Mouse (Mus musculus): ENCODE measurements at regions not wholly inside any gene's neighbourhood (a gene's known extent, or its start where the extent isn't known, plus 50 kb on each side); places are given as distances from the start of the nearest gene placed in this dataset.

DNA sequence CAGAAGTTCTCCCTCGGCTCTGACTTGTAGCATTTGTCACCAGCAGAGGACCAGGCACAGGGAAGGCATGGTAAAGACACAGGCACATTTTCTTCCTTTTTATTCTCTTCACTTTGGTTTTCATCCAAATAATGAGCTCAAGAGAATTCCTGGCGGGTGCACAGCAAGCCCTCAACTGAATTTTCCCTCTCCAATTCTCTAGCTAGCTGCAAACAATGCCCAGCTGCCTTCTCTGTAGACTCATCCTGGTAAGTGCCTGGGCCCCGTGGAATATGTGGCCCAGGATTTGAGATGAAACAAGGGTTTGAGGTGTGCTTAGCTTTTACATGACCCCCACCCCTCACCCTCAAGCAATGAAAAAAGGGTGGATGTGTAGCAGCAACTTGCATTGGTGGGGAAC, 90.4 kb downstream of the Otol1 start:
- DNase-seq (ENCODE audit: low spot score in 2 of 2), result no peak

- DNase-seq (ENCODE audit: low spot score in 2 of 2), result no peak
Measured at GRCm38 (mm10) chr3:70102091-70102490, 94.7 kb downstream of the Otol1 start.

DNA sequence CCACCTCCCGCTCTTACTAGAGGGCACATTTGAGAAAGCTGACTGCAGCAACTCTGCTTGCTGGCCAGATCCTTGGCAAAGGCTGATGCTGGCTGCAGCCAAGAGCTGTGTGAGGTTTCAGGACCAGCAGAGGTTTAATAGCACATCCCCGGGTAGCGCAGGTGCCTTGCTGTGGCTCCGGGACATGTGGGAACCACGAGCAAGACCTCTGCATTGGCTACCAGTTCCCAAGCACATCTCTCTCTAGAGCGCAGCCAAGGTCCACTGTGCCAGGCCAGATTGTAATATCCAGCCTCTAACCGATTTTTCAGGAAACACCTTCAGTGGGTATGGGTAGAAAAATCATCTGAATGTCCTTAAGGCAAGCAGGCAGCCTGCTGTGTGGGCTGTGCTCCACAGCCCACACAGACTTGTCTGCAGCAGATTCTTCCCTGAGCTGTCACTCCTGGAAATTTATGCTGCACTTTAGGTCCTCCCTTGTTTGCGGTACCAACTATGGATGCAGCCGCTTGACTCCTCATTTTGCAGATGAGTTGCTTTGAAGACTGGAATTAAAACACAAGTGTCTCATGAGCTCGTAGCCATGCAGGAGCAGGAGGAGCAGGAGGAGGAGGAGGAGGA, 95.3 kb downstream of the Otol1 start:
- DNase-seq (ENCODE audit: low spot score in 2 of 2), result no peak

DNA sequence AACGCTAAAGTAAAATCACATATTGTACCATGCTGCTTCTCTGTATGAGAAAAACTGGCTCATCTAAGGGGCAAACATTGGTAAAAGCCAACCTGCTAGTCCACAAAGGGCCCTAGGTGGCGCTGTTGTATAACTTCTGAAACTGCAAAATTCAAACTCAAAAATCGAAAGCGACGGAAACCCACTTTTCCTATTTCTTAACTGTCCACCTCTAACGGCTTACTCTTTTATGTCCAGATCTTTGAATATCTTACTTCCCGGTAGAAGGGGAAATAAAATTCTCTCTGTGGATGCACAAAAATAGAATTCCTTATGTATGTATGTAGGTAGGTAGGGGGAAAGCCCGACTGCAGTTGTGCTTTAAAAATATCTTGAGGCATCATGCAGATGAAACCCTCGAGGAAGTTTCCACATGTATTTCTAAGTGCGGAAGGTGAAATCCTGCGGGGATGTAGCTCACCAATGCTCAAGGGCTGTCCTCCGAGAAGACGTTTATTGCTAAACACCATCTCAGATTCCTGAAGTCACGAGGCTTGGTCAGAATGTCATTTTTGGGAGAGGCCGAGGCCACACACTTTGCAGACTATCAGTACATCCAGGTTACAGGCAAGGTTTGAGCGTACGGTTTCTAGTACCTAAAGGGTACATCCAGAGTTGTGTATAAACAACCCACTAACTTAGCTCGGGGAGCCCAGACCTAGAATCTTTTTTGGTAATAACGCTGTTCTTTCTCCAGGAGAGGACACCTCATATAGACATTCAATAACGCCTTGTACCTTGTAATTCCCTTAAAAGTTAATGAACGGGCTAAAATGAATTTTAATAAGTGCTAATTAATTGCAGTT, 96.8 kb downstream of the Otol1 start:
- peak; percentile 67 to 70 for DNase-seq (ENCODE audit: low spot score in 2 of 2)

- peak; percentile 37 to 42 for DNase-seq (ENCODE audit: low spot score in 2 of 2)
Measured at GRCm38 (mm10) chr3:70104828-70105399, 97.5 kb downstream of the Otol1 start.

- DNase-seq (ENCODE audit: low spot score in 2 of 2), result no peak
Measured at GRCm38 (mm10) chr3:70105561-70105960, 98.1 kb downstream of the Otol1 start.

DNA sequence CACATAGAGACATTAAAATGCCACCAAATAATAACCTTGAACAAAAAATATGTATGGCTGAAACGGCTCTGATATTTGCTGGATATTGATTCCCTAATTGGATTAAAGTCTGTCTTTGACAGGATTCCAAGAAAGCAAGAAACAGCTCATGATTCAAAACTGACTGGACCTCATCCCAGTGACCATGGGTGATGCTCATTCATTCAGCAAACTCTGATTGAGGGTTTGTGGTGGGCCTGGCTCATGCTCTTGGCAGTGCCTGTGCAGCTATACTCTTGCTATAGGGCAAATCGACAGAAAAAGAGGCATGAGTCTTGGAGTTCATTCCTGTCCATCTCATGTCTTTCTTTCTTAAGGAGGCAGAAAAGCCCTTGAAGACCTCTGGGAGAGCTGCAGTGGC, 98.7 kb downstream of the Otol1 start:
- no peak for DNase-seq (ENCODE audit: low spot score in 2 of 2)

- no peak for DNase-seq (ENCODE audit: low spot score in 2 of 2)
Measured at GRCm38 (mm10) chr3:70126212-70126611, 118.8 kb downstream of the Otol1 start.

DNA sequence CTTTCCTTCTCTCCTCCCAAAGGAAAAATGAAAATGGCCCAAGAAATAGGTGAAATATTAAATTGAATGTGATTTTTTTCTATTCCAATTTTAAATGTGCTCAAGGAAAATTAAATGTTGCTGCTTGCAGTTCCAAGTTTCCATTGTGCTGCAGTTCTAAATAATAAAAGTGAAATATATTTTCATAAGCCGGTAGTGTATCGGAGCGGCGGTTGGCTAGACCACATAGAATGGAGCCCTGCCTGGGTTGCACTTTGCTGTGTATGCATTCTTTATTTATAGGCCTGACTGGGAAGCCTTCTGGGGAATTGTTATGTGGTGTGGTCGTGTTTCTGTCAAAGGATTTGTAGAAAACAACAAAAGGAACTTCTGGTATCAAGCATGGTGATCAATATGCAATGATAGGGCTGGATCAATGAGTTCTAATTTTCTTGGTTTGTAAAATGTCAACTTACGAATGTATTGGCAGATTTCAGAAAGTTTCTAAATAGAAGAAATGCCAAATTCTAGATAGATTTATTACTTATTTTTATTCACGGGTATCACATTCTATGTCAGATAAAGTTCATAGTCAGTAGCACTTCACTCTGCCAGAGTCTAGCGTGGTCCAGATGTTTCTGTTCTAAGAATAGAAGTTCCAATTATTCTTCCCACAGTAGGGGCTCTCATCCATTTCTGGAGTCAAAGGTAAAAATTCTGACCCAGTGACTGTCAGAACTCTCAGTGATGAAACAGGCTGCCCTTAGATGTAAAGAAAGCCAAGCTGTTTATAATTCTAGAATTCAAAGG, 123.0 kb downstream of the Otol1 start:
- no peak for DNase-seq (ENCODE audit: low spot score in 2 of 2)

DNA sequence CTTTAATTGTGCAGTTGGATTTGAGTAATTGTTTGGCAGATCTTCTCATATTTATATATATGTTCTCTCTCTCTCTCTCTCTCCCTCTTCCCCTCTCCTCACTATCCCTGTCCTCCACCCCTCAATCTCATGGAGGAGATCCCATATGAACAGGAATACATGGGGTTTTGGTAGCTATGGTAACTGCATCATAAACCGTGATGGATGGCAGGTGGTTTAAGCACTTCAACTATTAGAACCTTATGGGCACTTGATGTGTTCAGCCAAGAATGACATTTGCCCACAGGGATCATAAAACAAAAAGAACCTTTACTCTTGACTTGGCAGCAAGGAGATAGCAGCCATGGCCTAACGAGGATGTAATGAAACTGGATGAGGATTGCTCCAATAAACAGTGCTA, 127.5 kb downstream of the Otol1 start:
- no peak for DNase-seq (ENCODE audit: low spot score in 2 of 2)

- no peak for DNase-seq (ENCODE audit: low spot score in 2 of 2)
Measured at GRCm38 (mm10) chr3:70138488-70138887, 131.1 kb downstream of the Otol1 start.

DNA sequence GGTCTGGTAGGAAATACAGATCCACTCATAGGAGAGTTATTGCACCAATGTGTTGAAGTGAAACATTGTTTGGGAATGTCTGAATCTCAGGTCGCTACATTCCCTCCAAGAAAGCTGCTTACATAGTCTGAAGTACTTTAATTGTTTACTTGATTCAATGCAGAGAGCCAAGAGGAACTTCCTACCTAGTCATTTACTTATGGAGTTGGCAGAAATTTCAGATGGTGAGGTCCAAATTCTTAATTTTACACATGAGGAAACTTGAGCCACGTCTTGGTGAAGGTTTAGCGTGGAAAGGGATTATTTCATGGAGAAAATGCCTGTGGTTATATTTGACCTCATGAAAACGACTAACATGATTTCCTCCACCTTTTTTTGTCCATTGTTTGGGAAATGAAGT, 131.5 kb downstream of the Otol1 start:
- DNase-seq (ENCODE audit: low spot score in 2 of 2), result no peak

DNA sequence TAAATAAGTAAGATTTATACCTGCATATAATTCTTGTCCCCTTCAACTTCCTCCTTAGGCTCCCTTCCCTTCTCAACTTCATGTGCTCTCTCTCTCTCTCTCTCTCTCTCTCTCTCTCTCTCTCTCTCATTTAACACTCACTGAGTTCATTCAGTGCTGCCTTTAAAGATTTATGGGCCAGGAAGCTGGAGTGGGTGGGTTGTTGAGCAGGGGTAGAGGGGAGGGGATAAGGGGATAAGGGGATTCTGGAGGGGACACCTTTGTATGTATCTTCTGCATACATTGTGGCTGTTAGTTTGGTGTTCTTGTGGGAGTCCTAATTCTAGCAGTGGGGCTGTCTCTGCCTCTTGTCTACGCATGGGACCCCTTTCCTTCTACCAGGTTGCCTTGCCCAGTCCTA, 138.3 kb downstream of the Otol1 start:
- no peak for DNase-seq (ENCODE audit: low spot score in 2 of 2)

DNA sequence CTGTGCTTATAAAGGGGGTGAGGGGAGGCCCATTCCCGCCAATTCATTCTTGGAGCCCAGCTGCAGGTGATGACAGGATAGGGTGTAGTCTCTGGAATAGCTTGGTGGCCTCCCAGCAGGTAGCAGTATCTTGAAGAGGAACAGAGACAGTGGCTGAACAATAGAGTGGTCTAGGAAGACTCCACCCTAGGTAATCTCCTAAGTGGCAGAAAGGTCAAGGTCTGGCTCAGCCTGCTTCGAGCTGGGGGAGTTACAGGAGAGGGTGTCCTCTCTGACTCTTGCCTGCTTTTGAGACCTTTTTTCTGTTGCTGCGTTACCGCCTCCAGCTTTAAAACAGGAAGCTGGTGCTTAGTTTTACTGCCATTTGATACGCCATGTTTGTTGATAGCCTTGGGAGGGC, 143.7 kb downstream of the Otol1 start:
- DNase-seq (ENCODE audit: low spot score in 2 of 2), result no peak

- DNase-seq (ENCODE audit: low spot score in 2 of 2), result no peak
Measured at GRCm38 (mm10) chr3:70160043-70160442, 152.6 kb downstream of the Otol1 start.

- no peak for DNase-seq (ENCODE audit: low spot score in 2 of 2)
Measured at GRCm38 (mm10) chr3:70171667-70172066, 164.3 kb downstream of the Otol1 start.

GRCm38 (mm10) chr3:70176391-70176790, 169.0 kb downstream of the Otol1 start:
- DNase-seq (ENCODE audit: low spot score in 2 of 2), result no peak

- no peak for DNase-seq (ENCODE audit: low spot score in 2 of 2)
Measured at GRCm38 (mm10) chr3:70181611-70182010, 174.2 kb downstream of the Otol1 start.

DNA sequence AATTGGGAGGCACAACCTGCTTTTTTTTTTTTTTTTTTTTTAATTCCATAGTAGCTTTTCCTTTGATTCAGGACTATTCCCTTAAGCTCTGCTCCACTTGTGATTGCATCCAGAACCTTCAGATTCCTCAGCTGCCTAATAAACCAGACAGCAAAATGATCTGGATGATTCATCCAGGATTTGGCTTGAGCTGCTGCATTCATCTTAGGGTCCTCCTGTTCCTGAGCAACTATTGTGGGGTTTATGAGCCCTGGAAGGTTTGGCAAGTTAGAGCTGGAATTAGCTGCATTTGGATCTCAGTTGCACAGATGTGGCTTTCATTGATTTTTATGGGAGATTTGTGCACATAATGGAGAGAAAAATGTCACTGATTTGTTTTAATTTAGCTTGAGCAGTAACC, 183.3 kb downstream of the Otol1 start:
- DNase-seq (ENCODE audit: low spot score in 2 of 2), result no peak

GRCm38 (mm10) chr3:70196671-70197070, 189.3 kb downstream of the Otol1 start:
- DNase-seq (ENCODE audit: low spot score in 2 of 2), result no peak

GRCm38 (mm10) chr3:70198890-70199289, 191.5 kb downstream of the Otol1 start:
- DNase-seq (ENCODE audit: low spot score in 2 of 2), result no peak

- peak in 1 of 2 experiments; percentile 10 for DNase-seq (ENCODE audit: low spot score in 2 of 2)
Measured at GRCm38 (mm10) chr3:70201334-70201943, 194.0 kb downstream of the Otol1 start.
